Mouse (Mus musculus) cerebellum, adult 2 months (tissue): ENCODE measurements around the gene Mpzl2.

Experiments
- CTCF ChIP-seq: fragments of 200-500 bp; IDR thresholded peaks from 2 replicates; pipeline ENCODE4 v1.5.1; 2011; ENCODE audit warnings: low read depth, mild to moderate bottlenecking, control low read depth, low read length, moderate library complexity, borderline replicate concordance; ENCODE audit not compliant: insufficient read depth
- POLR2A ChIP-seq: fragments of 200-500 bp; IDR thresholded peaks from 2 replicates; pipeline ENCODE4 v1.6.1; 2011; ENCODE audit warnings: low read length, control low read depth, borderline replicate concordance; ENCODE audit not compliant: insufficient read depth

GRCm38 (mm10) chr9:45034526-45034925 lies 5.1 kb upstream of the Mpzl2 start:
- TF ChIP-seq POLR2A = no peak
- no peak for TF ChIP-seq CTCF
